Mouse (Mus musculus): ENCODE results near the gene Ak9.

GRCm38 (mm10) chr10:41260243-41261006 lies 43.4 kb upstream of the Ak9 start:
- no peak for TF ChIP-seq CTCF (IDR thresholded peaks at IDR 0.05; ENCODE audit: low read depth, low read length)
- no peak for TF ChIP-seq TAL1 (conservative IDR thresholded peaks at IDR 0.05; ENCODE audit: low read depth, low read length)
- TF ChIP-seq GATA1 (IDR thresholded peaks at IDR 0.05; ENCODE audit: borderline replicate concordance, low read length), result no peak

All from G1E (cell line).